Mouse (Mus musculus) thymus, postnatal 25 days (tissue): ENCODE results near the gene Fam198a.
A peak's percentile ranks its signal among the peaks of the same experiment; 100 is the strongest.
"Not testable (repeated sequence)": the region's sequence is repeated elsewhere in the genome, so short reads cannot be mapped to it uniquely, and the experiment has no call there.

Experiments used
- DNase-seq: peaks from one replicate; pipeline ENCODE4 v3.0.0; 2022

Gene Fam198a

DNA sequence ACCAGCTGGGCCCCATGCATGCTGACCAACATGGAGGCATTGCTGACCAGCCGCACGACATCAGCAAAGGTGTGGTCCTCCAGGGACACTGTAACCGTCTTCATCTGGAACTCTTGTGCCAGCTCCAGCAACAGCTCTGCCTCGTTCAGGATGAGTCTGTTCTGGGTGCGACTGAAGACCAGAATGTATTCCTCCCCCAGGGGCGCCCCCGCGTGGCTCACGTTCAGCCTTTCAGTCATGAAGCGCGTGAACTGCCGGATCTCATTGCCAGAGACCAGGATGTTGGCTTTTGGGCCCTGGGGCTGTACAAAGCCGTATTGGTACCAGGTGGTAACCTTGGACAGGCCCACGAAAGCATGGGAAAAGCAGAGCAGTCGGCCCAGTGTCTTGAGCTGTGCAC is 31.9 kb downstream of the Fam198a start:
- DNase-seq, result no peak

- peak; percentile 68 for DNase-seq
These were observed 32.7 kb downstream of the Fam198a start for GRCm38 (mm10) chr9:121983504-121983903.

DNA sequence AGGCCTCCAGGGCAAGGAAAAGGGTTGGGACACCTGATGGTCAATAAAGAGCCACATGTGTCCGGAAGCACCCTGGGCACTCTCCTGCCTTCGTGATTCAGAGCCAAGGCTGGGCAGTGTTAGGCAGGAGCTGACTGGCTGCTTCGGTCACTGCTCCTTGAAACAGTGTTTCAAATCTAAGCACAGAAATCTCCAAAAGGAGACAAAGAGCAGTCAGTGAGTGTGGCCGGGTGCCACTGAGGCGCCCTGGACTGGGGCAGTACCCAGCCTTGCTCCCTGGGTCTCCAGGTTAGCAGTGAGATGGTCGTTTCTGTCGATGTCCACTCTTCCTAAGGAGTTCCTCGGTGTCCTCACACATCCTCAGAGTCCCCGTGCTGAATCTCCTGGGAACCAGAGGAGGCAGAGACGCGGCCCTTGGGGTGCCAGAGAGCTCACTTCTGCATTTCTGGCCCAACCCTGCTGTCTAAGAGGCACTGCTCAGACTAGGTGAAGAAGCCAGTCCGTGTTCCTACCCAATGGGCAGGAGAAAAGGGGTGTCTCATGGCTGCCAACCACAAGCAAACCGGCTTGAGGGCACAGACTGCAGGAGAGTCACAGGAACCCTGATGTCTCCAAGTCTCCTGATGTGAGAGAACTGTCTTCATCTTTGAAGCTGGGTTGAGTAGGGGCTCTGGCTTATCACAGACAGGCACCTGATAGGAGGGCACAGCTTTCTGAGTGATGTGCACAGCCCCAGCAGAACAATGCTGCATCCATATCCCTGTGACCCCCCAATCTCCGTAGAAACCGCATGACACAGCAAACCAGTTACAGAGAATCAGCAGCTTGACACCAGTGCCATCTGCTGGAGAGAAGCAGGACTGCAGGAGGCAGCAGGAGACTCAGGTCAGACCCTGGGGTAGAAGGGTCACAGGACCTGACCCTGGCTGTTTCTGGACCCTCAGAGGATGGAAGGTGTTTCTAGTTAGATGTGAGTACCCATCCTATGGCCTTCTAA is 34.0 kb downstream of the Fam198a start:
- DNase-seq, result peak; percentile 81

- no peak for DNase-seq
These were observed 38.1 kb downstream of the Fam198a start for GRCm38 (mm10) chr9:121988910-121989309.

DNA sequence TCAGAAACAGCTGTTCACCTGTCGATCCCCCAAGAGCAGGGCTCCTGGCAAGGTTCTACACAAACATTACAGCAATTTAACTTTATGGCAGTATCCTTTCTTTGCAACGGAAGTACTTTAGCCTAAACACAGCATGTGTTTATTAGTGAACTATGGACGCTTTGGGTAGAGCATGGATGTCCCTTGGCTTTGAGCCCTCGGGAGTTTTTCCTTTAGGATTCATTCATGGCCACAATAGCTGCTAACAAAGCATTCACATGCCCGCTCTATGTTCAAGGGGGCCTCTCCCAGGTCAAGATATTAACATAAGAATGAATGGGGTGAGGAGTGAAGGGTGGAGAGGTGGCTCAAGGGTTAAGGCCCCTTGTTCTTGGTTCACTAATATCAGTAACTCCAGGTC is 38.7 kb downstream of the Fam198a start:
- DNase-seq, result no peak

GRCm38 (mm10) chr9:121991041-121991440 is 40.3 kb downstream of the Fam198a start:
- peak; percentile 25 for DNase-seq

DNA sequence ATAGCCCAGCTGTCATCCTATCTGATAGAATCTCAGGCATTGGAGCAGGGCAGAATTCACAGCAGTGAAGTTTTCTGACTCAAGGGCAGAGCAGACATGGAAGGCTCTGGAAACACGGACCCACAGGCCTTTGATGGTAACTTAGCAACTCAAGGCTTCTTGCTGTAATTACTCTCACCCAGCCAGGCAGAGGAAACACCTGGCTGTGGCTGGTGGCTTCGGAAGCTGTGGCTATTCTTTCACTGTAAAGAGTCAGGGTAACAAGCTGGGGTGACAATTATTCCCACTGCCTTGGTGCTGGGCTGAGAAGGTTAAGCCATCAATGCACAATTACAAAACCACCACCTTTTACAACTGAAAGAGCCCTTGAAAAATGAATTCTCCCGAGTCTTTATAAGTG is 42.3 kb downstream of the Fam198a start:
- DNase-seq, result peak; percentile 71

GRCm38 (mm10) chr9:121995077-121995476 is 44.3 kb downstream of the Fam198a start:
- no peak for DNase-seq

- peak; percentile 55 for DNase-seq
These were observed 44.8 kb downstream of the Fam198a start for GRCm38 (mm10) chr9:121995508-121996131.

- DNase-seq, result no peak
These were observed 46.2 kb downstream of the Fam198a start, which contains the start of gene Pomgnt2 for GRCm38 (mm10) chr9:121997010-121997409. Gene Pomgnt2, minus strand, starts transcription at chr9:121997110.

- no peak for DNase-seq
These were observed 47.2 kb downstream of the Fam198a start for GRCm38 (mm10) chr9:121997978-121998377.

GRCm38 (mm10) chr9:122006175-122006574 is 55.4 kb downstream of the Fam198a start:
- no peak for DNase-seq

GRCm38 (mm10) chr9:122006609-122007008 is 55.8 kb downstream of the Fam198a start:
- DNase-seq, result peak; percentile 55

- DNase-seq, result no peak
These were observed 58.1 kb downstream of the Fam198a start for GRCm38 (mm10) chr9:122008876-122009275.

DNA sequence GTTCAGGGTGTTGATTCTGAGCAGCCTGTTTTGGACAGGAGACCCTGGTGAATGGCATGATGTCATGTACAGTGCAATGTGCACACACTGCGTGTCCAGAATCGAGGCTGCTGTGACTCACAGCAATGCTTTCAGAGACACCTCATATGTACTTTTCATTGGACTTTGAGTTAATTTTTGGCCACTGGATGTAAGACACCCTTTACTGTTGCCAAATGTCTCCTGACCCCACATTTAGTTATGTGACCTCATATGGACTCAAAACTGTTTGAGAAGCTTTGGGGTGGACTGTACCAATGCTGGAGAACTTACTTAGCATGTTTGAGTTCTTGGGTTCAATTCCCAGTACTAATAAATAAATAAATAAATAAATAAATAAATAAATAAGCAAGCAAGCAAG is 60.0 kb downstream of the Fam198a start:
- DNase-seq, result no peak

DNA sequence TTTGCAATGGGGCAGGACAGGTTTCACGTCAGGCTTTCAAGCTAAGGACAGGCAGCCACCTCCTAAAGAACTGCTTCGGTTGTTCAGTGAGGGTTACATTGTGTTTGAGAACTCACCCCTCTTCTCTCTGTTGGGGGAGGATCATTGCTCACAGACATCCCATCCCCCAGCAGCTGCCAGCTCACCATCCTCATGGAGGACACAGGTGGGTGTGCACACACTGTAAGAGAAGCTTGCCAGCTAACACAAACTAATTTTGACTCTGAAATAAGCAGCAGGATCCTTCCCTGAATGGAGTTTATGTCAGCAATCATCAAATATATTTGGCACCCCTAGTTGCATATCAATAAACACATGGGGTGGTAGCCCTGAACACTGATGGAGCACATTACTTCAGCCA is 62.0 kb downstream of the Fam198a start:
- no peak for DNase-seq

DNA sequence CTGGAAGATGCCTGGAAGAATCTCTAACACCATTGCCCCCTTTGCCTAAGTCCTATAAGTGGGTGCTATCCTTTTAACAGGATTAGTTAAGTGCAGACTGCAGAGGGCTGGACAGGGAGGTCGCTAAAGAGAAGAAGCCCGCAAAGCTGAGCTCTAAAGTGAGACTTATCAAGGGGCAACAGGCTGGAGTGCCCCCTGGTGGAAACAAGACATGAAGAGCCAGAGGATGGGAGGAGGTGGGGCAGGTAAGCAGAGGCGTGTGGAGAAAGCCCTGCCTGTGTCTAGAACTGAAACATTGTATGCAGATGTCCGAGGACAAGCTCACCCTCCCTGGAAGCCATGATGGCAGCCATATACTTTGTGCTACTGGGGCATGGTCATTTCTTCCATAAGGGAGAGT is 62.8 kb downstream of the Fam198a start:
- DNase-seq, result no peak

DNA sequence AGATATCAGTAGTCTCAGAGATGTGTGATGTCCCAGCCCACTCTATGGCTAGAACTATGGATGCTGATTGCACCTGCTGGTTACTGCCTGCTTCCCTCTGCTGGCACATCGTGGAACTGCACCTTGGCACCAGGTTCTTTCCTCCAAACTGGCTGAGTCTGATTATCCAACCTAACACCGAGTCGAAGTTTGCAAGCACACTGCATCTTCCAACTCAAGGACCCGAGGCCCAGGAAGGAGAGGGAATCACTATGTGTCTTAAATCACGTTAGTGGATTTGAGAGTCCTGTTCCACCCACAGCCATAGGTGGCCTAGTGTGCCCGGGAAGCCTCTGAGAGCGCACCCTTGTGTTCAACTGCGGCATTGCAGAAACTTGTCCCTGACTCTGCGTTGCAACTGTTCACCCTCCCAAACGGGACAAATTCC is 63.5 kb downstream of the Fam198a start:
- peak; percentile 85 for DNase-seq

DNA sequence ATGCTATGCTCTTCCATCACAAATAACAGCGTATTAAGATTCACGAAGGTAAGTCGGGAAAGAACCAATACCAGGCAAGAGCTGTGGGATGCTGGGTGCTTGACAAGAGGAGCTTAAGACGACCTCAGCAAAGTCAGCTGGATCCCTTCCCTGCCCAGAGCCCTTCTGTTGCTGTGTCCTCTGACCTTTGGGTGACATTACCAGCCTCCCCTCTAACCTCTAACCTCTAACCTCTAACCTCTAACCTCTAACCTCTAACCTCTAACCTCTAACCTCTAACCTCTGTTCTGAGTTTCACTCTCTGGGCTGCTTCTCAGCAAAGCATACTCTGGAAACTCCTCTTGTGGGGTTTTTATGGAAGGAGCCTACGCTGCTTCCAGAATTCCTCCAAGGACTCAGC is 67.3 kb downstream of the Fam198a start:
- no peak for DNase-seq

- DNase-seq, result peak; percentile 20
These were observed 68.1 kb downstream of the Fam198a start for GRCm38 (mm10) chr9:122018782-122019395.

- DNase-seq, result no peak
These were observed 69.5 kb downstream of the Fam198a start for GRCm38 (mm10) chr9:122020321-122020720.

DNA sequence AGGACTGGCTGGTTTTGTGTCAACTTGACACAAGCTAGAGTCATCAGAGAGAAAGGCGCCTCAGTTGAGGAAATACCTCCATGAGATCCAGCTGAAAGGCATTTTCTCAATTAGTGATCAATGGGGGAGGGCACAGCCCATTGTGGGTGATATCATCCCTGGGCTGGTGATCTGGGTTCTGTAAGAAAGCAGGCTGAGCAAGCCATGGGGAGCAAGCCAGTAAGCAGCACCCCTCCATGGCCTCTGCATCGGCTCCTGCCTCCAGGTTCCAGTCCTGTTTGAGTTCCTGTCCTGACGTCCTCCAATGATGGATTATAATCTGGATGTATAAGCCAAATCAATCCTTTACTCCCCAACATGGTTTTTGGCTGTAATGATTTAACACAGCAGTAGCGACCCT is 70.4 kb downstream of the Fam198a start:
- DNase-seq, result not testable (repeated sequence)

GRCm38 (mm10) chr9:122021581-122021980 is 70.8 kb downstream of the Fam198a start:
- DNase-seq, result no peak

DNA sequence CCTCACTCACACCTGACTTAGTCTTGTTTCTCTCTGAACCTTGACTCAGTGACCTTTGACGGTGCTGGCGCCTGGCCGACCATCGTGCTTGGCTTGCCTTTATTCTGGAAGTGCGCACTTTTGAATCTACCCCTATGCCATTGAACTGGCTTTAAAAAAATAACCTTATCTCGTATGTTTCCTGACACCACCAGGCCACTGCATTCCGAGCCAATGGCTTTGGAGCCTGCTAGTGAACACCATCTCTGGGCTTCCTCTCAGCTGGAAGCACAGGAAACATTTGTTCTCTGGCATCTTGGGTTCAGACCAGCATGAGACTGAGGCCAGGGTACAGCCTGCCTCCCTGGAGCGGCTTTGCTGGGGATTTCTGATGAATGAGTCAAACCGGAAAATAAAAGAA is 72.0 kb downstream of the Fam198a start:
- no peak for DNase-seq
